Mouse (Mus musculus) cerebellum, adult 2 months (tissue): Measurements from ENCODE around the gene Ece1.

Experiments
- CTCF ChIP-seq: fragments of 200-500 bp; IDR thresholded peaks from 2 replicates; pipeline ENCODE4 v1.5.1; 2011; ENCODE audit warnings: low read depth, mild to moderate bottlenecking, control low read depth, low read length, moderate library complexity, borderline replicate concordance; ENCODE audit not compliant: insufficient read depth
- POLR2A ChIP-seq: fragments of 200-500 bp; IDR thresholded peaks from 2 replicates; pipeline ENCODE4 v1.6.1; 2011; ENCODE audit warnings: low read length, control low read depth, borderline replicate concordance; ENCODE audit not compliant: insufficient read depth

GRCm38 (mm10) chr4:137815473-137815872 is 46.6 kb upstream of the Ece1 start:
- TF ChIP-seq CTCF (no peak), POLR2A (no peak)
